Mouse (Mus musculus) MEL (cell line): ENCODE results near the gene Tspan8. TPM values are rescaled to one million over a fixed set of nuclear protein-coding genes. Genes with fewer than 3 reads are reported as not detected.

ENCODE experiments used
- DNase-seq: peaks from one replicate; pipeline ENCODE4 v3.0.0; 2011; ENCODE audit warnings: low read depth, low spot score
- H3K27ac ChIP-seq: 2 replicates; pipeline ENCODE4 v1.5.1; 2012; ENCODE audit warnings: low read depth, mild to moderate bottlenecking, control low read depth, low read length, moderate library complexity; ENCODE audit not compliant: control insufficient read depth
- H3K27me3 ChIP-seq, 2 experiments: fragments of 150-350 bp in 1 of 2; sonication (generic) in 1 of 2; 2 replicates each; pipeline ENCODE4 v1.6.1; 2012; ENCODE audit warnings: low read length in 2 of 2, mild to moderate bottlenecking in 2 of 2, improper control_type of control experiment in 1 of 2, moderate library complexity in 1 of 2; ENCODE audit not compliant: insufficient read depth in 2 of 2, control insufficient read depth in 1 of 2
- H3K36me3 ChIP-seq, 2 experiments: 2 replicates each; pipeline ENCODE4 v1.6.1; 2012 to 2014; ENCODE audit warnings: low read length in 2 of 2, improper control_type of control experiment in 1 of 2, inconsistent platforms in 1 of 2, mild to moderate bottlenecking in 1 of 2; ENCODE audit not compliant: insufficient read depth in 2 of 2, control insufficient read depth in 1 of 2
- H3K4me1 ChIP-seq, 2 experiments: fragments of 150-350 bp in 1 of 2; sonication (generic) in 1 of 2; 2 replicates each; pipeline ENCODE4 v1.6.1; 2012; ENCODE audit warnings: low read length in 2 of 2, improper control_type of control experiment in 1 of 2, mild to moderate bottlenecking in 1 of 2; ENCODE audit not compliant: insufficient read depth in 2 of 2, control insufficient read depth in 1 of 2
- H3K4me3 ChIP-seq, 2 experiments: fragments of 150-350 bp in 1 of 2; sonication (generic) in 1 of 2; 2 replicates each; pipeline ENCODE4 v1.5.1; 2012; ENCODE audit warnings: low read depth in 2 of 2, low read length in 2 of 2, mild to moderate bottlenecking in 2 of 2, moderate library complexity in 2 of 2, control low read depth in 1 of 2, improper control_type of control experiment in 1 of 2; ENCODE audit not compliant: control insufficient read depth in 1 of 2, insufficient read depth in 1 of 2
- H3K79me2 ChIP-seq: 2 replicates; pipeline ENCODE4 v1.6.1; 2012; ENCODE audit warnings: mild to moderate bottlenecking, low read length, moderate library complexity; ENCODE audit not compliant: control insufficient read depth, poor library complexity, insufficient read depth
- H3K9ac ChIP-seq: 2 replicates; pipeline ENCODE4 v1.6.1; 2012; ENCODE audit warnings: low read depth, mild to moderate bottlenecking, control low read depth, low read length, moderate library complexity; ENCODE audit not compliant: control insufficient read depth, poor library complexity, severe bottlenecking
- H3K9me3 ChIP-seq: fragments of 150-350 bp; sonication (generic); replicated peaks from 2 replicates; pipeline ENCODE4 v1.6.1; 2012; ENCODE audit warnings: mild to moderate bottlenecking, low read length, improper control_type of control experiment, moderate library complexity; ENCODE audit not compliant: insufficient read depth
- CHD1 ChIP-seq: IDR thresholded peaks from 2 replicates; pipeline ENCODE4 v1.6.1; 2012; ENCODE audit warnings: low read depth, mild to moderate bottlenecking, inconsistent platforms, low read length, improper control_type of control experiment
- CTCF ChIP-seq, 3 experiments: IDR thresholded peaks in 2 of 3; conservative IDR thresholded peaks in 1 of 3; 2 replicates each; pipeline ENCODE4 v1.5.1; 2011 to 2012; ENCODE audit warnings: low read length in 3 of 3, low read depth in 2 of 3, mild to moderate bottlenecking in 2 of 3, improper control_type of control experiment in 1 of 3, inconsistent platforms in 1 of 3, mixed read lengths in 1 of 3, moderate library complexity in 1 of 3; ENCODE audit not compliant: control insufficient read depth in 1 of 3, insufficient read depth in 1 of 3, poor library complexity in 1 of 3, severe bottlenecking in 1 of 3
- E2F4 ChIP-seq: IDR thresholded peaks from 2 replicates; pipeline ENCODE4 v1.6.1; 2011; ENCODE audit warnings: low read depth, low read length, improper control_type of control experiment, borderline replicate concordance
- EP300 ChIP-seq, 2 experiments: IDR thresholded peaks; 2 replicates each; pipeline ENCODE4 v1.6.1; 2011; ENCODE audit warnings: improper control_type of control experiment in 2 of 2, low read length in 2 of 2, low read depth in 1 of 2, mild to moderate bottlenecking in 1 of 2
- HCFC1 ChIP-seq: IDR thresholded peaks from 2 replicates; pipeline ENCODE4 v1.6.1; 2012; ENCODE audit warnings: low read depth, mild to moderate bottlenecking, inconsistent platforms, low read length, improper control_type of control experiment, moderate library complexity
- KAT2A ChIP-seq: conservative IDR thresholded peaks from 2 replicates; pipeline ENCODE4 v1.6.1; 2012; ENCODE audit warnings: low read depth, low read length, improper control_type of control experiment, inconsistent platforms
- MEF2A ChIP-seq: IDR thresholded peaks from 2 replicates; pipeline ENCODE4 v1.6.1; 2014; ENCODE audit warnings: low read depth, mild to moderate bottlenecking, inconsistent platforms, low read length, improper control_type of control experiment; ENCODE audit not compliant: poor library complexity, insufficient replicate concordance, severe bottlenecking; ENCODE audit errors: extremely low read depth
- MXI1 ChIP-seq: IDR thresholded peaks from 2 replicates; pipeline ENCODE4 v1.6.1; 2011; ENCODE audit warnings: mild to moderate bottlenecking, low read depth, low read length, improper control_type of control experiment
- MYB ChIP-seq: IDR thresholded peaks from 2 replicates; pipeline ENCODE4 v1.6.1; 2011; ENCODE audit warnings: mild to moderate bottlenecking, low read depth, low read length, improper control_type of control experiment
- MYC ChIP-seq: IDR thresholded peaks from 2 replicates; pipeline ENCODE4 v1.6.1; 2011; ENCODE audit warnings: low read depth, mild to moderate bottlenecking, low read length, improper control_type of control experiment, moderate library complexity
- NRF1 ChIP-seq: IDR thresholded peaks from 2 replicates; pipeline ENCODE4 v1.6.1; 2014; ENCODE audit warnings: low read depth, mild to moderate bottlenecking, inconsistent platforms, low read length, improper control_type of control experiment, moderate library complexity; ENCODE audit not compliant: poor library complexity, insufficient read depth, severe bottlenecking
- RAD21 ChIP-seq: IDR thresholded peaks from 2 replicates; pipeline ENCODE4 v1.6.1; 2011; ENCODE audit warnings: mild to moderate bottlenecking, low read depth, low read length, improper control_type of control experiment
- RCOR1 ChIP-seq: IDR thresholded peaks from 2 replicates; pipeline ENCODE4 v1.6.1; 2012; ENCODE audit warnings: low read depth, mild to moderate bottlenecking, inconsistent platforms, low read length, improper control_type of control experiment
- SMC3 ChIP-seq: IDR thresholded peaks from 2 replicates; pipeline ENCODE4 v1.6.1; 2011; ENCODE audit warnings: low read depth, low read length, improper control_type of control experiment
- TAL1 ChIP-seq: IDR thresholded peaks from 2 replicates; pipeline ENCODE4 v1.6.1; 2012; ENCODE audit warnings: mild to moderate bottlenecking, inconsistent platforms, low read length, moderate library complexity, mixed read lengths
- TCF12 ChIP-seq: IDR thresholded peaks from 2 replicates; pipeline ENCODE4 v1.6.1; 2014; ENCODE audit warnings: low read depth, mild to moderate bottlenecking, inconsistent platforms, low read length, improper control_type of control experiment, moderate library complexity
- USF1 ChIP-seq: IDR thresholded peaks from 2 replicates; pipeline ENCODE4 v1.6.1; 2014; ENCODE audit warnings: low read depth, mild to moderate bottlenecking, inconsistent platforms, low read length, improper control_type of control experiment, moderate library complexity
- ZKSCAN1 ChIP-seq: IDR thresholded peaks from 2 replicates; pipeline ENCODE4 v1.6.1; 2012; ENCODE audit warnings: low read depth, mild to moderate bottlenecking, inconsistent platforms, low read length, improper control_type of control experiment, moderate library complexity
- ZMIZ1 ChIP-seq: IDR thresholded peaks from 2 replicates; pipeline ENCODE4 v1.6.1; 2012; ENCODE audit warnings: low read depth, mild to moderate bottlenecking, inconsistent platforms, low read length, improper control_type of control experiment, moderate library complexity
- polyA plus RNA-seq, 2 experiments: library from polyadenylated mRNA; stranded (reverse) in 1 of 2; unstranded in 1 of 2; fragments of >175 nt in 1 of 2; fragments of >200 nt in 1 of 2; gene quantifications; 2 replicates each; pipeline versions ENCODE4 v1.2.1 to v1.2.4; 2012; ENCODE audit warnings: low replicate concordance in 2 of 2, low read depth in 1 of 2; ENCODE audit not compliant: insufficient read length in 2 of 2, insufficient read depth in 1 of 2, missing spikeins in 1 of 2
- total RNA-seq: library from RNA; depleted of rRNA; stranded (reverse); fragments of 300-350 nt; gene quantifications from 2 replicates; pipeline ENCODE4 v1.2.3, GENCODE M21; 2012

The Tspan8 gene
- total and polyA plus RNA-seq, 3 experiments: 6.4 to 16.9 TPM; not detected in 1

DNA sequence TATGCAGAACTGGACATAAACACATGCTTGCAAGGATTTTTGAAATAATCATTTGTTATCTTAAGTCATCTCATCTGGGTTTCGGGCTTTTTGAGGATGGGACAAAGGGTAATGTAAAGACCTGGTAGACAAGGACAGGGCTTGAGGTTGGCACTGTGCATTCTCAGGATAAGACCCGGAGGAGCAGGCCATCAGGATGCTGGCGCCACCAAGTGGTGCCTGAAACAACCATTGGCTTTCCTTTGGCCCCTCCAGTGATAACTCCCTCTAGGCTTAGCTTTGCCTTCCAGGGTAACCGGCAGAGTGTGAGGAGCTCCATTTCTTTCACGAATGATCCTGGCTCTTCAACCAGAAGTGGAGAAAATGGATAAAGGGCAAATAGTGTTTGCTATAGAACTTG lies 38.0 kb upstream of the Tspan8 start:
- Histone ChIP-seq H3K4me3 (no peak overlapping the region), H3K9ac (no peak overlapping the region), H3K4me1 (no peaks in the 10 kb centered on the region), H3K36me3 (0 out of 4 replicates have a peak, but pooled peaks cover 0 to 2% of the 10 kb centered on the region in 2 experiments), H3K27me3 (no peaks in the 10 kb centered on the region), H3K79me2 (no peaks in the 10 kb centered on the region), H3K9me3 (no peaks in the 10 kb centered on the region), H3K27ac (no peak overlapping the region)
- peak; percentile 28 for TF ChIP-seq SMC3
- no peak for TF ChIP-seq EP300 (IDR thresholded peaks at IDR 0.05; ENCODE audit: low read depth in 1 of 2, low read length in 2 of 2)
- no peak for TF ChIP-seq ZKSCAN1
- no peak for TF ChIP-seq TCF12
- peak in 2 of 3 experiments; percentile 34 to 35; a peak in 5 of 6 replicates for TF ChIP-seq CTCF (IDR thresholded peaks at IDR 0.05 in 2 of 3, conservative IDR thresholded peaks at IDR 0.05 in 1 of 3; ENCODE audit: control insufficient read depth in 1 of 3, insufficient read depth in 1 of 3, low read depth in 2 of 3, low read length in 3 of 3, poor library complexity in 1 of 3, severe bottlenecking in 1 of 3)
- peak; percentile 20 for TF ChIP-seq RAD21
- TF ChIP-seq NRF1: no peak
- TF ChIP-seq KAT2A: no peak
- no peak for TF ChIP-seq MXI1
- TF ChIP-seq MEF2A: no peak
- TF ChIP-seq E2F4: no peak
- TF ChIP-seq RCOR1: no peak
- TF ChIP-seq MYB: no peak
- TF ChIP-seq TAL1: no peak
- no peak for TF ChIP-seq ZMIZ1
- DNase-seq: no peak

DNA sequence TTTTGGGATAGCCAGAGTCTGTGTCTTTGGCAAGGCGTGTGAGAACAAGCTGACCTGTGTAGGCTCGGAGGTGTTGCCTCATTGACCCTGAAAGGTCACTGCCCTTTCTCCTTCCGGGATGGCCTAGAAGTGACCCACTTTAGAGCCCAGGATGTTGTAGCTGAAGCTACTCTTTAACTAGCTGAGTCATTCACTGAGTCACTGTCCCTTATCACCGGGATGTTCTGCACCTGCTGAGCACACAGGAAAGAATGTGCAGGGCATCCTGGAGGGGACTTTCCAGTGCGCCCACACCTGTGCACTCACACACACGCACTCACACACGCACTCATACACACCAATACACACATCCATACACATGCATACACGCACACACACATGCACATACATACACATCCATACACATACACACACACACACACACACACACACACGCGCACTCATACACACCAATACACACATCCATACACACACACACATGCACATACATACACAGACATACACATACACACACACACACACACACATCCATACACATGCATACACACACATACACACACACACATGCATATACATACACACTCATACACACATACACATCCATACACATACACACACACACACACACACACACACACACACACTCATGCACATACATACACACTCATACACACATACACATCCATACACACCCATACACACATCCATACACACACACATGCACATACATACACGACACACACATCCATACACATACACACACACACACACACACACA lies 36.2 kb upstream of the Tspan8 start:
- Histone ChIP-seq H3K9ac (no peak overlapping the region), H3K9me3 (no peaks in the 10 kb centered on the region), H3K4me3 (no peak overlapping the region), H3K36me3 (0 out of 4 replicates have a peak, but pooled peaks cover 0 to 2% of the 10 kb centered on the region in 2 experiments), H3K27ac (no peak overlapping the region), H3K79me2 (no peaks in the 10 kb centered on the region), H3K27me3 (no peaks in the 10 kb centered on the region), H3K4me1 (no peaks in the 10 kb centered on the region)
- DNase-seq: no peak
- TF ChIP-seq MYB (no peak), HCFC1 (no peak), MEF2A (no peak), MYC (no peak), CHD1 (no peak), USF1 (no peak)
